Mouse (Mus musculus) kidney, adult 2 months (tissue): ENCODE results near the gene Dhcr24.

Experiments used
- CTCF ChIP-seq: fragments of 200-500 bp; conservative IDR thresholded peaks from 2 replicates; pipeline ENCODE4 v1.5.1; 2011; ENCODE audit warnings: low read depth, mild to moderate bottlenecking, control low read depth, low read length, moderate library complexity, mixed read lengths; ENCODE audit not compliant: insufficient read depth, insufficient read length
- POLR2A ChIP-seq: fragments of 200-500 bp; IDR thresholded peaks from one replicate; pipeline ENCODE4 v1.6.1; 2011; ENCODE audit warnings: low read depth, low read length, control low read depth

- no peak for TF ChIP-seq POLR2A
- no peak for TF ChIP-seq CTCF
Measured at GRCm38 (mm10) chr4:106577511-106577910, 16.7 kb downstream of the Dhcr24 start.
